Mouse (Mus musculus) lung, adult 2 months (tissue): Measurements from ENCODE around the gene Rnf11.

Experiments used
- CTCF ChIP-seq: fragments of 200-500 bp; IDR thresholded peaks from 2 replicates; pipeline ENCODE4 v1.5.1; 2011; ENCODE audit warnings: mild to moderate bottlenecking, low read length, control low read depth; ENCODE audit not compliant: insufficient read depth
- POLR2A ChIP-seq: fragments of 200-500 bp; IDR thresholded peaks from 2 replicates; pipeline ENCODE4 v1.6.1; 2011; ENCODE audit warnings: low read depth, mild to moderate bottlenecking, control low read depth, low read length, borderline replicate concordance; ENCODE audit errors: extremely low read depth

DNA sequence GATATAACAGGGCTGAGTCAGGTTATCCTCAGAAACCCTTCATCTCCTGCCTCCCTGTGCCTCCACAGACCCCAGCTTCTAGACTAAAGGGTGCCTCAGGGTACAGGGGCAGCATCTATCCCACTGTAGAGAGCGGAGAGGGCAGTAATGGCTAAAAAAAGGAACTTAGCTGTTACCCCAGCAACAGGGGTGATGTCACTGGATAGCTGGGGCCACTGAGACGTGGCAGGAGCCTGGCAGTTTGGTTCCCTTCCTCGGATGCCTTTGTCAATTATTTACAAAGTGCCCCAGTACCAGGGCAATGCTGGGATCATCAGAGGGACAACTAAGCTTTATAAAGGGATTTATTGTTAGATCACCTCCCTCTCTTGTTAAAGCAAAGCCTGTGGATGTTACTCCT lies 65.5 kb downstream of the Rnf11 start:
- no peak for TF ChIP-seq CTCF
- no peak for TF ChIP-seq POLR2A
